Mouse (Mus musculus): ENCODE results near the gene Klhdc3. TPM values are rescaled to one million over a fixed set of nuclear protein-coding genes. Genes with fewer than 3 reads are reported as not detected.
A peak's percentile ranks its signal among the peaks of the same experiment; 100 is the strongest.

Klhdc3 gene
- polyA plus RNA-seq, 1 experiment from 2014 or later, result 187 TPM

DNA sequence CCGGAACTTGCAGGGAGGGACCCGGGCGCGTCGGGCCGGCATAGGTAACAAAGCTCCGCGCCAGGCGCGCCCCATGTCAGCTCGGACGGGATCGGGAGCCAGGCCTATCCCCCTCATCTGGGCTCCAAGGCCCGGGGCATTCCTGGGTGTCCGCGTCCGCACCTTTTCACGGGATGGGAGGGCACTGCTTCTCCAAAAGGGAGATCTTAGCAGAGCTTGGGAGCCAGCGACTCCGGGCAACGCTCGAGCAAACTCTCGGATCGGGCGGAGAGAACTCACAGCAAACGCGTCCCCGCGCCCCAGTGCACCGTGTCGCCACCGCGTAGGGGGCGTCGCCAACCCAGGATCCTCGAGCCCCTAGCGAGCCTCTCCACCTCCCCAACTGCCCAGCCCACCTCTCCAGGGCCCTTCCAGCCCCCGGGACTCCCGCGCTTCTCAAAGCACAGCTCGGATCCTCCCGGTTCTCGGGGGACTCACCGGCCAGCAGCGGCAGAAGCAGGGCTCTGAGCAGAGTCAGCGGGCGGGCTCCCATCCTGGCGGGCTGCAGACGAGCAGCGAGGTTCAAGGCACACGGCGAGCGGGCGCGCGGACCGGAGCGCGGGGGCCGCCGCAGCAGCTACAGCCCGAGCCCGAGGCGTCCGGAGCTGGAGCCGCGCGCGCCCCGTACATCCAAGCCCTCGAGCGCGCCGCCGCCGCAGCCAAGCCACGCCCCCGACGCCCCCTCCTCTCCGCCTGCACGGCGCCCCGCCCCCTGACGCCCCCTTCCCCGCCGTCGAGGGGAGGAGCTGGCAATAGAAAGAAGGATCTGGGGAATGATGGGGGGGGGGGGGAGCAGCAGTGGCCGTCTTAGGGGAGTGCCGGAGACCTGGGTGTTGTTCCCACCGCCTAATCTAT is 51.7 kb downstream of the Klhdc3 start, which contains the start of gene Ptk7:
Gene Ptk7 (minus strand): TSS at position 714 of the 894 bp plus-strand sequence.
- H3K9ac ChIP-seq (replicated peaks), result peak within 1 kb of the TSS; percentile 85
- no peaks in the 10 kb centered on the region for H3K27me3 ChIP-seq
- peaks cover 10% of the 10 kb centered on the region; the same call in 1 of the 2 replicates for H3K36me3 ChIP-seq
- H3K9me3 ChIP-seq, result no peaks in the 10 kb centered on the region
- peak; percentile 82 for ATAC-seq (replicated peaks)
- WGBS, result under 1% methylated on average over 82 of the region's 90 CpGs
- H3K27ac ChIP-seq (replicated peaks), result peak within 1 kb of the TSS; percentile 89
- peaks cover 40% of the 10 kb centered on the region for H3K4me1 ChIP-seq
- H3K4me3 ChIP-seq, result peak within 1 kb of the TSS; percentile 68
- peak within 1 kb of the TSS; percentile 78 for H3K4me2 ChIP-seq (replicated peaks)

DNA sequence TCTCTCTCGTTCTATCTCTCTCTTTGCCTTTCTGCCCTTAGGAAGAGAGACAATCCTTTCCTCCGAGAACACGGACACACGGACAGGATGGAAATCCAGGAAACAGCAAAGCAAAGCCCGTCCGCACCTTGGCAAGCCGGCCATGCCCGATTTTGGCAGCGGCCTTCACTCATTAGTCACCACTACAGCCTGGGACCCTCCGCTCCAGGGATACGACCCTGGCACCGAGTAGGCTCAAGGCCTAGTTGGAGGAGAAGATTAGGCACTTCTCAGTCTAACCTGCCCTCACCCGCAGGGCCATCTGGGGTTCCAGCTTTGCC is 52.3 kb downstream of the Klhdc3 start:
- peak overlapping the region; percentile 85 for H3K9ac ChIP-seq (replicated peaks)
- no peaks in the 10 kb centered on the region for H3K27me3 ChIP-seq
- peak; percentile 31 for ATAC-seq (replicated peaks)
- peak overlapping the region; percentile 89 for H3K27ac ChIP-seq (replicated peaks)
- H3K9me3 ChIP-seq, result no peaks in the 10 kb centered on the region
- H3K4me3 ChIP-seq, result peak overlapping the region; percentile 68
- peaks cover 10% of the 10 kb centered on the region; the same call in 1 of the 2 replicates for H3K36me3 ChIP-seq
- peak overlapping the region; percentile 78 for H3K4me2 ChIP-seq (replicated peaks)
- H3K4me1 ChIP-seq, result peaks cover 46% of the 10 kb centered on the region
- WGBS, result 2% methylated on average over 13 of the region's 13 CpGs

DNA sequence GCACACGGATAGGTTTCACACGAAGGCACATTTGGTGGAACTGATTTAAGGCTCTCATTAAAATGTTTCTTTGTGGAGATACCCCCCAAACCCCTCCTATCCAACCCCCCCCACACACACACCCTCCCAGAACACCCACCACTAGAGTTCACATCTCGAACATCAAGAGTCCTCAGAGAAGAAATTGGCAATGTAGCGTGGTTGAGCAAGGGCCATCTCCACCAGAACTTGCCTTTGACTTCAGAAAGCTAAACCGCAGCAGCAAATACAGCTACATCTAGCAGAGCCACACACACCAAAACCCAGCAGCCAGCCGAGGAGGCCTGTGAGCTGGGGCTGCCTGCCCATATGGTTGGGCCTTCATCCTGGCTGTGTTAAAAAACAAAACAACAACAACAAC is 53.3 kb downstream of the Klhdc3 start:
- no peak overlapping the region for H3K27ac ChIP-seq (replicated peaks)
- peak overlapping the region; percentile 78 for H3K4me2 ChIP-seq (replicated peaks)
- no peak for ATAC-seq (replicated peaks)
- H3K9ac ChIP-seq (replicated peaks), result peak overlapping the region; percentile 85; the same call in 1 of the 2 replicates
- WGBS, result 62% methylated on average over 6 of the region's 6 CpGs
- no peaks in the 10 kb centered on the region for H3K27me3 ChIP-seq
- peaks cover 6% of the 10 kb centered on the region; the same call in 1 of the 2 replicates for H3K36me3 ChIP-seq
- H3K4me1 ChIP-seq, result peaks cover 51% of the 10 kb centered on the region
- H3K4me3 ChIP-seq, result peak overlapping the region; percentile 68
- no peaks in the 10 kb centered on the region for H3K9me3 ChIP-seq

DNA sequence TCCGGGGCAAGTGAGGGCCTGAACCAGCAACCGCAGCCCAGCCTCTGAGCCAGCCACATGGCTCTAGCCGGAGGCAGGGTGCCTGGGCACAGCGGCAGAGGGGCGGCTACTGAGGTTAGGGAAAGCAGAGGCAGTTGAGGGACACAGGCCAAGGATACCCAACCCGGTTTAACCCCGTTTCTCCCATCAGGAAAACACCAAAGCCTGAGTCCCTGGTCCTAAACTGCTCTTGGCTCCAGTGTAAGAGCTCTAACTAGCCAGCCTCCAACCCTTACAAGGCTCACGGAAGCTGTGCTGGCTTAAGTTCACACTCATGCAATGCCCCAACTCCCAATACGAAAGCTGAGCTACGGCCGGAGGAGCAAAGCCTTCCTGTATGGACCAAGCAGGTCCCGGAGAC is 56.1 kb downstream of the Klhdc3 start:
- ATAC-seq (replicated peaks), result no peak
- Histone ChIP-seq H3K4me3 (no peak overlapping the region), H3K27me3 (no peaks in the 10 kb centered on the region), H3K27ac (replicated peaks) (peak overlapping the region; percentile 39), H3K9me3 (no peaks in the 10 kb centered on the region), H3K9ac (replicated peaks) (no peak overlapping the region), H3K4me1 (peaks cover 64% of the 10 kb centered on the region), H3K36me3 (no peaks in the 10 kb centered on the region), H3K4me2 (replicated peaks) (no peak overlapping the region)
- 64% methylated on average over 12 of the region's 12 CpGs for WGBS

Other genes with a start within 250 kb of the Klhdc3 start
- 0.11 and 0.15 TPM in 2 replicates for gene Slc22a7, start 242.5 kb downstream of the Klhdc3 start, polyA plus RNA-seq (2015; fragmentation: Nextera tagmentation; extraction: Ambion mirVana)
- 6.5 and 7.5 TPM in 2 replicates for gene Ttbk1, start 193.2 kb downstream of the Klhdc3 start, polyA plus RNA-seq (2015; fragmentation: Nextera tagmentation; extraction: Ambion mirVana)
- 32.1 and 33.3 TPM in 2 replicates for gene Dnph1, start 184.2 kb downstream of the Klhdc3 start, polyA plus RNA-seq (2015; fragmentation: Nextera tagmentation; extraction: Ambion mirVana)
- 16.8 and 17.4 TPM in 2 replicates for gene Cul9, start 134.5 kb downstream of the Klhdc3 start, polyA plus RNA-seq (2015; fragmentation: Nextera tagmentation; extraction: Ambion mirVana)
- 3.3 and 5.4 TPM in 2 replicates for gene Srf, start 124.7 kb downstream of the Klhdc3 start, polyA plus RNA-seq (2015; fragmentation: Nextera tagmentation; extraction: Ambion mirVana)
- gene Ptk7, start 51.4 kb downstream of the Klhdc3 start, polyA plus RNA-seq (2015; fragmentation: Nextera tagmentation; extraction: Ambion mirVana), result 32.1 and 33.0 TPM in 2 replicates
- gene Klc4, start 34.9 kb downstream of the Klhdc3 start, polyA plus RNA-seq (2015; fragmentation: Nextera tagmentation; extraction: Ambion mirVana), result 41.4 and 45.1 TPM in 2 replicates
- gene Mrpl2, start 34.7 kb downstream of the Klhdc3 start, polyA plus RNA-seq (2015; fragmentation: Nextera tagmentation; extraction: Ambion mirVana), result 73.7 and 81.9 TPM in 2 replicates
- 35.9 and 36.5 TPM in 2 replicates for gene Cul7, start 30.6 kb downstream of the Klhdc3 start, polyA plus RNA-seq (2015; fragmentation: Nextera tagmentation; extraction: Ambion mirVana)
- 49.5 and 49.9 TPM in 2 replicates for gene Rrp36, start 6.6 kb downstream of the Klhdc3 start, polyA plus RNA-seq (2015; fragmentation: Nextera tagmentation; extraction: Ambion mirVana)
- gene Mea1, start 2.1 kb downstream of the Klhdc3 start, polyA plus RNA-seq (2015; fragmentation: Nextera tagmentation; extraction: Ambion mirVana), result 214 and 222 TPM in 2 replicates
- 88.0 and 93.4 TPM in 2 replicates for gene Ppp2r5d, start 24.2 kb upstream of the Klhdc3 start, polyA plus RNA-seq (2015; fragmentation: Nextera tagmentation; extraction: Ambion mirVana)
- gene Pex6, start 30.5 kb upstream of the Klhdc3 start, polyA plus RNA-seq (2015; fragmentation: Nextera tagmentation; extraction: Ambion mirVana), result 25.2 and 27.9 TPM in 2 replicates
- gene Gnmt, start 48.3 kb upstream of the Klhdc3 start, polyA plus RNA-seq (2015; fragmentation: Nextera tagmentation; extraction: Ambion mirVana), result 0.89 and 0.95 TPM in 2 replicates
- gene Cnpy3, start 71.3 kb upstream of the Klhdc3 start, polyA plus RNA-seq (2015; fragmentation: Nextera tagmentation; extraction: Ambion mirVana), result 66.4 and 69.1 TPM in 2 replicates
- 0.19 and 0.27 TPM in 2 replicates for gene Ptcra, start 82.8 kb upstream of the Klhdc3 start, polyA plus RNA-seq (2015; fragmentation: Nextera tagmentation; extraction: Ambion mirVana)
- gene 2310039H08Rik, start 91.7 kb upstream of the Klhdc3 start, polyA plus RNA-seq (2015; fragmentation: Nextera tagmentation; extraction: Ambion mirVana), result 56.0 and 63.6 TPM in 2 replicates
- gene Rpl7l1, start 101.8 kb upstream of the Klhdc3 start, polyA plus RNA-seq (2015; fragmentation: Nextera tagmentation; extraction: Ambion mirVana), result 114 and 122 TPM in 2 replicates
- gene Bicral, start 177.6 kb upstream of the Klhdc3 start, polyA plus RNA-seq (2015; fragmentation: Nextera tagmentation; extraction: Ambion mirVana), result 8.9 and 9.2 TPM in 2 replicates
- gene Tbcc, start 209.8 kb upstream of the Klhdc3 start, polyA plus RNA-seq (2015; fragmentation: Nextera tagmentation; extraction: Ambion mirVana), result 65.9 and 68.6 TPM in 2 replicates
- gene Prph2, start 229.5 kb upstream of the Klhdc3 start, polyA plus RNA-seq (2015; fragmentation: Nextera tagmentation; extraction: Ambion mirVana), result not detected in 2 replicates

All from forebrain, embryonic 15.5 days (tissue).